Mouse (Mus musculus) neural tube, embryonic 11.5 days (tissue): Measurements from ENCODE around the gene Bmpr2. TPM values are rescaled to one million over a fixed set of nuclear protein-coding genes. Genes with fewer than 3 reads are reported as not detected.
A peak's percentile ranks its signal among the peaks of the same experiment; 100 is the strongest.

ENCODE experiments used
- ATAC-seq: fragments of 200-750 bp; cut with Nextera tagmentation; 2 replicates; pipeline ENCODE4 v1.8.0; 2017; ENCODE audit warnings: moderate number of reproducible peaks, mild to moderate bottlenecking, moderate TSS enrichment, moderate library complexity; ENCODE audit not compliant: insufficient read depth, low FRiP score, low TSS enrichment
- DNase-seq: peaks from one replicate; pipeline ENCODE4 v3.0.0-alpha.2; 2015; ENCODE audit warnings: low spot score
- H3K27ac ChIP-seq: fragments of 300-500 bp; sonication (generic); 2 replicates; pipeline ENCODE4 v1.5.1; 2014; ENCODE audit warnings: low read depth, mild to moderate bottlenecking, low read length
- H3K27me3 ChIP-seq: fragments of 300-500 bp; sonication (generic); 2 replicates; pipeline ENCODE4 v1.6.1; 2014; ENCODE audit warnings: mild to moderate bottlenecking, low read length, mixed read lengths; ENCODE audit not compliant: control insufficient read depth, insufficient read depth
- H3K36me3 ChIP-seq: fragments of 300-500 bp; sonication (generic); 2 replicates; pipeline ENCODE4 v1.6.1; 2014; ENCODE audit warnings: mild to moderate bottlenecking, low read length, moderate library complexity, mixed read lengths; ENCODE audit not compliant: control insufficient read depth, insufficient read depth
- H3K4me1 ChIP-seq: fragments of 300-500 bp; sonication (generic); 2 replicates; pipeline ENCODE4 v1.6.1; 2014; ENCODE audit warnings: low read length, mixed read lengths; ENCODE audit not compliant: control insufficient read depth, insufficient read depth
- H3K4me2 ChIP-seq: fragments of 300-500 bp; sonication (generic); 2 replicates; pipeline ENCODE4 v1.6.1; 2014; ENCODE audit warnings: low read depth, mild to moderate bottlenecking, moderate library complexity
- H3K4me3 ChIP-seq: fragments of 300-500 bp; sonication (generic); 2 replicates; pipeline ENCODE4 v1.5.1; 2014; ENCODE audit warnings: low read depth, low read length
- H3K9ac ChIP-seq: fragments of 300-500 bp; sonication (generic); 2 replicates; pipeline ENCODE4 v1.6.1; 2014; ENCODE audit warnings: mild to moderate bottlenecking, low read length
- H3K9me3 ChIP-seq: fragments of 300-500 bp; sonication (generic); 2 replicates; pipeline ENCODE4 v1.6.1; 2016; ENCODE audit warnings: low read length; ENCODE audit not compliant: control insufficient read depth
- WGBS: fragments of 180-500 bp; shearing (Covaris S2); extraction: QIAGEN DNeasy Blood & Tissue Kit; methylation state at CpG from one replicate; pipeline ENCODE4 v1.1.7; 2014; 5-methylcytosine and 5-hydroxymethylcytosine counted together
- polyA plus RNA-seq: library from polyadenylated mRNA; unstranded; fragments of >200 nt; fragmentation: Nextera tagmentation; extraction: Ambion mirVana; gene quantifications from 2 replicates; pipeline ENCODE4 v1.2.1, GENCODE M21; 2014

The Bmpr2 gene
- polyA plus RNA-seq, 1 experiment from 2014 or later, result 12.7 TPM

DNA sequence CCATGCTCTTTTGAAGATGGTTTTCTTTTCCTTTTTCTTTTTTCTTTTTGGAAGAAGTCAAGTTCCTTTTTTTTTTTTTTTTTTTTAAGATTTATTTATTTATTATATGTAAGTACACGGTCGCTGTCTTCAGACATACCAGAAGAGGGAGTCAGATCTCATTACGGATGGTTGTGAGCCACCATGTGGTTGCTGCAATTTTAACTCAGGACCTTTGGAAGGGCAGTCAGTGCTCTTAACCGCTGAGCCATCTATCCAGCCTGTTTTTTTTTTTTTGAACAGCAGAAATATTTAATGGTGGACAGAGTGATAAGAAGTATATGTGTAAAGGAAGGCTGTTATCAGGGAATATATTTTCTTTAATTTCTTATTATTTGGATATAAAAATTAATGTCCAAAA lies 49.6 kb downstream of the Bmpr2 start:
- Histone ChIP-seq H3K27ac (no peak overlapping the region), H3K9ac (no peak overlapping the region), H3K9me3 (no peaks in the 10 kb centered on the region), H3K4me1 (no peaks in the 10 kb centered on the region), H3K27me3 (no peaks in the 10 kb centered on the region), H3K4me2 (no peak overlapping the region), H3K4me3 (no peak overlapping the region), H3K36me3 (peaks cover 7% of the 10 kb centered on the region)
- WGBS, result 86% methylated on average over 4 of the region's 4 CpGs
- no peak for ATAC-seq
- DNase-seq, result no peak

DNA sequence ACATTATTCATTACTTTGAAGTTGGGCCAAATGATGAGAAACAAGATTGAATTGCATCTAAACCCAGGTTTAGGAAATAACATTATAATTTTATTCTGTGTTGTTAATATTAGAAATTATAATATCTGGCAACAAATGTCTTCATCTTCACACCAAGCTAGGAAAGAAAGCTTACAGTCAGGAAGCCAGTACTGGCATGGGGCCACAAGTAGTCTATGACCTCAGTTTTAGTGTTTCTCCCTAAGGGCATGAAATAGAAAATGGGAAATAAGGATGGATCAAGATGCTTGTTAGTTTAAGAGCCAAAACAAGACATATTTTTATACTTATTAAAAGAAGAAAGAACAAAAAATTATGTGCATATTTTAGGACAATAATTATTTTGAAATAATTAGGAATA lies 62.2 kb downstream of the Bmpr2 start:
- Histone ChIP-seq H3K27ac (no peak overlapping the region), H3K9me3 (no peaks in the 10 kb centered on the region), H3K4me3 (no peak overlapping the region), H3K4me1 (no peaks in the 10 kb centered on the region), H3K27me3 (no peaks in the 10 kb centered on the region), H3K9ac (no peak overlapping the region), H3K36me3 (peaks cover 3% of the 10 kb centered on the region; the same call in 1 of the 2 replicates), H3K4me2 (no peak overlapping the region)
- no peak for ATAC-seq
- no peak for DNase-seq

- Histone ChIP-seq H3K9me3 (no peaks in the 10 kb centered on the region), H3K27me3 (no peaks in the 10 kb centered on the region), H3K4me2 (no peak overlapping the region), H3K9ac (no peak overlapping the region), H3K36me3 (peaks cover 3% of the 10 kb centered on the region; the same call in 1 of the 2 replicates), H3K4me3 (no peak overlapping the region), H3K4me1 (no peaks in the 10 kb centered on the region), H3K27ac (no peak overlapping the region)
- no peak for ATAC-seq
- 90% methylated on average over 8 of the region's 8 CpGs for WGBS
- no peak for DNase-seq
Measured at GRCm38 (mm10) chr1:59826583-59826982, 63.4 kb downstream of the Bmpr2 start.

GRCm38 (mm10) chr1:59829410-59829809 lies 66.2 kb downstream of the Bmpr2 start:
- Histone ChIP-seq H3K4me3 (no peak overlapping the region), H3K4me2 (no peak overlapping the region), H3K4me1 (no peaks in the 10 kb centered on the region), H3K9me3 (no peaks in the 10 kb centered on the region), H3K27me3 (no peaks in the 10 kb centered on the region), H3K9ac (no peak overlapping the region), H3K36me3 (peaks cover 3% of the 10 kb centered on the region; the same call in 1 of the 2 replicates), H3K27ac (no peak overlapping the region)
- no peak for DNase-seq
- ATAC-seq, result no peak
- WGBS, result 84% methylated on average over 2 of the region's 2 CpGs

- Histone ChIP-seq H3K27ac (no peak overlapping the region), H3K4me1 (no peaks in the 10 kb centered on the region), H3K9ac (no peak overlapping the region), H3K9me3 (no peaks in the 10 kb centered on the region), H3K4me3 (no peak overlapping the region), H3K36me3 (peaks cover 3% of the 10 kb centered on the region; the same call in 1 of the 2 replicates), H3K4me2 (no peak overlapping the region), H3K27me3 (no peaks in the 10 kb centered on the region)
- DNase-seq (no peak), ATAC-seq (no peak)
- 76% methylated on average over 6 of the region's 6 CpGs for WGBS
Measured at GRCm38 (mm10) chr1:59830194-59830593, 67.0 kb downstream of the Bmpr2 start.

- DNase-seq (peak; percentile 51), ATAC-seq (no peak)
- no peak overlapping the region for H3K4me2 ChIP-seq
- no peak overlapping the region for H3K4me3 ChIP-seq
- H3K9me3 ChIP-seq, result no peaks in the 10 kb centered on the region
- no peaks in the 10 kb centered on the region for H3K4me1 ChIP-seq
- no peaks in the 10 kb centered on the region for H3K27me3 ChIP-seq
- no peak overlapping the region for H3K9ac ChIP-seq
- WGBS, result 3% methylated on average over 2 of the region's 2 CpGs
- no peaks in the 10 kb centered on the region for H3K36me3 ChIP-seq
- H3K27ac ChIP-seq, result no peak overlapping the region
Measured at GRCm38 (mm10) chr1:59833723-59834122, 70.5 kb downstream of the Bmpr2 start.

GRCm38 (mm10) chr1:59848327-59848726 lies 85.1 kb downstream of the Bmpr2 start:
- peaks cover 1% of the 10 kb centered on the region for H3K36me3 ChIP-seq
- 84% methylated on average over 8 of the region's 8 CpGs for WGBS

GRCm38 (mm10) chr1:59859046-59859445 lies 95.8 kb downstream of the Bmpr2 start:
- Histone ChIP-seq H3K9ac (no peak overlapping the region), H3K4me1 (no peaks in the 10 kb centered on the region), H3K4me2 (no peak overlapping the region), H3K27me3 (no peaks in the 10 kb centered on the region), H3K36me3 (peaks cover 10% of the 10 kb centered on the region), H3K9me3 (no peaks in the 10 kb centered on the region), H3K27ac (no peak overlapping the region), H3K4me3 (no peak overlapping the region)
- 96% methylated on average over 1 of the region's 1 CpGs for WGBS
- ATAC-seq (no peak), DNase-seq (no peak)

More at GRCm38 (mm10) chr1:59848327-59848726, 85.1 kb downstream of the Bmpr2 start:
- Histone ChIP-seq H3K4me3 (no peak overlapping the region), H3K9ac (no peak overlapping the region), H3K27ac (no peak overlapping the region), H3K4me1 (no peaks in the 10 kb centered on the region), H3K4me2 (no peak overlapping the region), H3K27me3 (no peaks in the 10 kb centered on the region), H3K9me3 (no peaks in the 10 kb centered on the region)
- ATAC-seq (no peak), DNase-seq (no peak)

GRCm38 (mm10) chr1:59862144-59862543 lies 98.9 kb downstream of the Bmpr2 start:
- Histone ChIP-seq H3K27ac (no peak overlapping the region), H3K27me3 (no peaks in the 10 kb centered on the region), H3K36me3 (peaks cover 10% of the 10 kb centered on the region), H3K4me1 (no peaks in the 10 kb centered on the region), H3K9ac (no peak overlapping the region), H3K4me3 (no peak overlapping the region), H3K9me3 (no peaks in the 10 kb centered on the region), H3K4me2 (no peak overlapping the region)
- ATAC-seq (no peak), DNase-seq (no peak)
- 98% methylated on average over 1 of the region's 1 CpGs for WGBS
